Mouse (Mus musculus): ENCODE results near the gene Epb41. TPM values are rescaled to one million over a fixed set of nuclear protein-coding genes. Genes with fewer than 3 reads are reported as not detected.

Gene Epb41
- polyA plus RNA-seq, 1 experiment from 2014 or later, result 173 TPM

DNA sequence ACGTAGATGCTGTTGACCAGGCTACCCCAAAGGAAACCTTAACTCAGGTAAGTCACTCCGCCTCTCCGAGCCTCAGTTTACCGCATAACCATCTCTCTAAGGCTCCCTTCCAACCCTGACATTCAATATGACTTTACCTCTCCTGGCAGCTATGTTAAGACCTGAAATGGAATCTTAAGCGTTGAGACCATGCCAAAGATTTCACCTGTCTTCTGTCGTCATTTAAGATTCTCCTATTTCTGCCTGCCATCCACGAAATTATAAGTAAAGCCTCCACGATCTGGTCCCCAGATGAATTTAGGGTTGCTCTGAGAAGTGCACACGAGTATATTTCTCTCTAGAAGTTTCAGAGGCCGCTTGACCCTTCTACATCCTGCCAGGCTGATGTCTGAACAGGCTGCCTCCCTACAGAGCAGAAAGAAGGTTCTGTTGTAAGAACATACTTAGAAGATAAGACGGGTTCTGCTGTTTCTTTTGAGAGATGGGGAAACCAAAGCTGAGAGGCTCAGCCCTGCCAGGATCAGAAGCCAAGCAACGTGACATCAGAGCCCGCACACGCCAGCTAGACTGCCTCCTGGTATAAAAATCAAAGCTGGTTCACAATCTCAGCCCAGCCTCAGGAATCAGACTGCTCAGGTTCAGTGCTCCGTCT is 25.4 kb downstream of the Epb41 start:
- 8% methylated on average over 15 of the region's 15 CpGs for WGBS
- H3K27ac ChIP-seq, result peak overlapping the region; percentile 99
- peaks cover 57% of the 10 kb centered on the region for H3K4me1 ChIP-seq (replicated peaks)
- H3K36me3 ChIP-seq, result no peaks in the 10 kb centered on the region
- peak; percentile 14 for DNase-seq (ENCODE audit: low spot score)
- peak overlapping the region; percentile 97 for H3K4me3 ChIP-seq
- no peaks in the 10 kb centered on the region for H3K9me3 ChIP-seq
- peaks cover 12% of the 10 kb centered on the region; the same call in 1 of the 2 replicates for H3K27me3 ChIP-seq (ENCODE audit: insufficient read depth, poor library complexity, severe bottlenecking)

DNA sequence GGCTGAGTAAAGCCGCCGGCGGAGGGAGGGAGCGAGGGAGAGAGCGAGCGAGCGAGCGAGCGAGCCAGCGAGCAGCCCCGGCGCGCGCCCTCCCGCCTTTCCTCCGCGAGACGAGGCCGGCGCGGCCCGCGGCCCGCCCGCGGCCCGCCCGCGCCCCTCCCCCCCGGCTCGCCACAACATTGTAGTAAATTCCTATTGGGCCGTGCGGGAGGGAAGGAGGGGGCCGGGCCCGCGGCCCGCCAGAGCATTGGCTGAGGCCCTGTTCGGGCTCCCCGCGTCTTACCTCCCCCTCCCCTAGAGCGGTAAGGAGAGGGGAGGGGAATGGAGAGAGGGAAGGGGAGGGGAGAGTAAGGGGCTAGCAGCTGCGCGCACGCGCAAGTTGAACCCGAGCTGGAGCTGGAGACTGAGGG is 26.1 kb downstream of the Epb41 start:
- Histone ChIP-seq H3K27ac (peak overlapping the region; percentile 99), H3K27me3 (ENCODE audit: insufficient read depth, poor library complexity, severe bottlenecking) (peaks cover 12% of the 10 kb centered on the region; the same call in 1 of the 2 replicates), H3K9me3 (no peaks in the 10 kb centered on the region), H3K36me3 (no peaks in the 10 kb centered on the region), H3K4me3 (peak overlapping the region; percentile 97), H3K4me1 (replicated peaks) (peaks cover 57% of the 10 kb centered on the region)
- peak; percentile 95 for DNase-seq (ENCODE audit: low spot score)
- 2% methylated on average over 44 of the region's 46 CpGs for WGBS

DNA sequence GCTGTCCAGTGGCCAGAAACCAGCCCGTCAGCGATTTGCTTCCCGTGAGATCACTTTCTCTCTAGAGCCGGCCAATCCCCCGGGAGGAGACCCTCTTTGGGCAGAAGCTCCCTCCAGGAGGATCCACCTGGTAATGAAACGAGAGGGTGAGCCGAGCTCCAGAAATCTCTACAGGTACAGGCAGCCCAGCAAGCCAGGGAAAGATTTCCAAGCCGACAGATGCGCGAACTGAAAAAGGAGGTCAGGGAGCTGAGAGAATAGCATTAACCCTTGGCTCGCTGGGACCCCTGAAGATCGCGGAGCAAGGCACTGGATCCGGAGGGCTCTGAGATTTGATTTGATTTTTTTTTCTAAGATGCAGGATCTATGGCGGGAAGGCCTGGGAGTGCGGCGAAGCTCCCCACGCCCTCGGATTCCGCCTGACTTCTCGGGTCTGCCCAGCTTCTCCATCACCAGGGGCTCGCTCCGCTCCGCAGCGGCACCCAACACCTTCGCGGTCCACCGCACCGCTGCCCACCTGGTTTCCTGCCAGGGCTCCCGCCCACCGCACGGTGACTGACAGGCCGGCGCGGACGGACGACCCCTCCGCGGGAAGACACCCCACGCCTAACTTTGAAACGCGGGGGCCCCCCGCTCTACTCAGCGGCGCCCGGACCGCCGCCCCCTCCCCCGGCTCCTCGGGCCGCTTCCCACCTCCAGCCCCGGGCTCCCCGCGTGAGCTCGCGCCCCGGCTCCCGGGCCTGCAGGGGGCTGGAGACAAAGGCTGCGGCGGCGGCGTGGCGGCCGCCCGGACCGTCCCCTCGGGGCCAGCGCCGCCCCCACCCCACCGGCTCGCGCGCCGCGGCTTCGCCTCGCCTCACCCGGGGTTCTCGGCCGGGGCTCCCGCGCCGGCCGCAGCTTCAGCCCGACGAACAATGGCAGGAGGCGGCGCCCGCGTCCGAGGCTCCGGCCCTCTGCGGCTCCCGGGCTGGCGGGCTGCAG is 26.8 kb downstream of the Epb41 start:
- peak; percentile 72 for DNase-seq (ENCODE audit: low spot score)
- Histone ChIP-seq H3K27me3 (ENCODE audit: insufficient read depth, poor library complexity, severe bottlenecking) (peaks cover 12% of the 10 kb centered on the region; the same call in 1 of the 2 replicates), H3K36me3 (no peaks in the 10 kb centered on the region), H3K27ac (peak overlapping the region; percentile 99), H3K4me3 (peak overlapping the region; percentile 97), H3K4me1 (replicated peaks) (peaks cover 57% of the 10 kb centered on the region), H3K9me3 (no peaks in the 10 kb centered on the region)
- WGBS, result under 1% methylated on average over 94 of the region's 95 CpGs

DNA sequence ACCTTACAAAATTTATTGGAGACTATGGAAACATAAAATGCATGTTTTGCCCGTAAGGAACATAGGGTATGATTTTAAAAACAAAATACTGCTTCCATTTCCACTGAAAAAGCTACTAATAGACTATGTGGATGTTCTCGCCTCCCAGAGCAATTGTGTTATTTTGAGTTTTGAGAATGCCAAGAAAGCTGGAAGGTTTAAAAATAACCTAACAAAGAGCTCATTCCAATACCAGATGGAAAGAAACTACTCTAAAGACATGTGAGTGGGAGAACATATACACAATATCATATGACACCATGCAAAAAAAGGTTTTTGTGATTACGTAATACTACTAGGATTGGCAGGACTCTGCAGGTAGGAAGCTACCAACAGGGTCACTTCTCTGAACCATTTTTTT is 31.4 kb downstream of the Epb41 start:
- H3K4me1 ChIP-seq (replicated peaks), result peaks cover 48% of the 10 kb centered on the region
- 96% methylated on average over 3 of the region's 3 CpGs for WGBS
- DNase-seq (ENCODE audit: low spot score), result no peak

DNA sequence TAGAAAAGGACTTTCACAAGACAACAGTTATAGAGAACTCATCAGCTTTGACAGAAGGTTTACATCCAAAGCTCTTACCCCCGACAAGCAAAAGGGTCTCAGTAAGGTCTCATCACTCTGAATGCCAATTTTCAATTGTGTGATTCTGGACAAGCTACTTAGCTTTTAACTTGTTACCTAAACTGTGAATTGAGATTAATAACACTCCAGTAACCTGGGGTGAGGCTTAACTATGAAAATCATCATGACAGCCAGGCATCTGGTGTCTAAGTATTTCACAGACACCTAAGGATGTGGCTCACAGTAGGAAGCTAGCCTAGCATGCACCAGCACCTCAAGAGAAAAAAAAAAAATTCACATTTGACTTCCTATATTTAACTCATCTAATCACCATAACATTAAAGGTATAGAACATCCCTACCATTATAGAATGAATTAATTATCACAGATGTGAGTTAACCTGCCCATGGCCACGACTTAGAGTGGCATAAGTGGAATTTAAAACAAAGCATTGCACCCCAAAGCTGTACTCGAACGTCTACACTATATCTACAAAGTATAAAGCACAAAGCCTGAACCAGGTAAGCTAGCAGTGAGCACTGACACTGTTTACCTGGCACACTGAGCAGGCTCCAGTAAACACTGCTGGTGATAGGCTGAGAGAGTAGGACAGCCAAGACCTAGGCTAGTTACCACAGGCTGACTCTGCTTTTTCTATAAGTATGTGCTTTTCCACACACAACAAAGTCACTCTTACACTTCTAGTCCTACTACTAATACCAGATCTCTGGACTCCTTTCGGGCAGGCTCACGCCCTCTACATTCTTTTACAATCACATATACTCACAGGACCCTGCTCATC is 33.4 kb downstream of the Epb41 start:
- WGBS, result 87% methylated on average over 6 of the region's 6 CpGs
- Histone ChIP-seq H3K4me3 (no peak overlapping the region), H3K27me3 (ENCODE audit: insufficient read depth, poor library complexity, severe bottlenecking) (no peaks in the 10 kb centered on the region), H3K36me3 (peaks cover 10% of the 10 kb centered on the region; the same call in 1 of the 2 replicates), H3K27ac (no peak overlapping the region), H3K9me3 (no peaks in the 10 kb centered on the region), H3K4me1 (replicated peaks) (peaks cover 47% of the 10 kb centered on the region)
- DNase-seq (ENCODE audit: low spot score), result no peak

More for the DNA sequence above, 31.4 kb downstream of the Epb41 start:
- H3K36me3 ChIP-seq, result peaks cover 10% of the 10 kb centered on the region; the same call in 1 of the 2 replicates
- no peak overlapping the region for H3K4me3 ChIP-seq
- H3K27me3 ChIP-seq (ENCODE audit: insufficient read depth, poor library complexity, severe bottlenecking), result no peaks in the 10 kb centered on the region
- no peak overlapping the region for H3K27ac ChIP-seq
- H3K9me3 ChIP-seq, result no peaks in the 10 kb centered on the region

DNA sequence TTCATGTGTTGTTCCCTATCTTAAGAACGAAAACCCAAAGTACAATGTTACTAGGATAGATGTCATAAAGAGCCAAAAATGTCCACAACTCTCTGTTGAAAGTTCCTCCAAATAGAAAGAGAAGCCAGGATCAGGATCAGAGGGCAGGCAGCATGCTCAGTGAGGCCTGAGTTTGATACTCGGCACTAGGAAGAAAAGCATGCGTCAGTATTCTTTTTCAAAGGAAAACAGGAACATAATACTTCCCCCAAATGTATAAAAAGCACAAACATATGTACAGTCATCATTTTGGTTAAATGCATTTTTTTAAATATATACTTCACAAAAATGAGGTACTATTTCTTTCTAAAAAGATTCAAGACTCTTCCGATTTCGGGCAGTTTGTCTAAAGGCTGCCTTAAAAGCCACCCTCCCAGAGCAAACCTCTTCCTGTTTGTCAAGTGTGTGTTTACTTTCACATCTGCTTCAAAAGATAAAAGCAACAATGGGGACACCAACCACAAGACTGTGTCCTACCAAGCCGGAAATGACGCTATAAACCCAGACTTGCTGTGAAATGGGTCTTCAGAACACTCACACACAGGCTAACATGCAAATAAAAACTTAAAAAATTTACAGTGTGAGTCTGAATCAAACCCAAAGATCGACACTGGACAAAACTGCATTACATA is 35.0 kb downstream of the Epb41 start:
- Histone ChIP-seq H3K27ac (peak overlapping the region; percentile 24; the same call in 1 of the 2 replicates), H3K4me3 (no peak overlapping the region), H3K9me3 (no peaks in the 10 kb centered on the region), H3K4me1 (replicated peaks) (peaks cover 50% of the 10 kb centered on the region), H3K36me3 (peaks cover 16% of the 10 kb centered on the region; the same call in 1 of the 2 replicates), H3K27me3 (ENCODE audit: insufficient read depth, poor library complexity, severe bottlenecking) (no peaks in the 10 kb centered on the region)
- DNase-seq (ENCODE audit: low spot score), result no peak
- 89% methylated on average over 8 of the region's 8 CpGs for WGBS

DNA sequence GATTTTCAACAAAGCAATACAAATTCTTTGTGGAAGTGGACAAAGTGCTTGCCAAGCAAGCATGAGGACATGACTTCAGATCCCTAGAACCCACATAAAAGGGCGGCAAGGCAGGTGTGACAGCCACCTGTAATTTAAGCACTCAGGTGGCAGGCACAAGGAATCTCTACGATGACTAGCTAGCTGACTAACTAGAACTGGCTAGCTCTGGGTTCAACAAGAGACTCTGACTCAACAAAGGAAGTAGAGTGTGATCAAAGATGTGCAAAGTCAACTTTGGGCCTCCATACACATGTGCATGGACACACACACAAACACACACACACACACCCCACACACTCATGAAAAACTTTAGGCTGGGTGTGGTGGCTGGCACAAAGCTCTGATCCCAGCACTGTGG is 35.6 kb downstream of the Epb41 start:
- WGBS, result 89% methylated on average over 2 of the region's 2 CpGs
- Histone ChIP-seq H3K9me3 (no peaks in the 10 kb centered on the region), H3K4me1 (replicated peaks) (peaks cover 54% of the 10 kb centered on the region), H3K4me3 (no peak overlapping the region), H3K36me3 (peaks cover 16% of the 10 kb centered on the region; the same call in 1 of the 2 replicates), H3K27ac (peak overlapping the region; percentile 24; the same call in 1 of the 2 replicates), H3K27me3 (ENCODE audit: insufficient read depth, poor library complexity, severe bottlenecking) (no peaks in the 10 kb centered on the region)
- DNase-seq (ENCODE audit: low spot score), result no peak

DNA sequence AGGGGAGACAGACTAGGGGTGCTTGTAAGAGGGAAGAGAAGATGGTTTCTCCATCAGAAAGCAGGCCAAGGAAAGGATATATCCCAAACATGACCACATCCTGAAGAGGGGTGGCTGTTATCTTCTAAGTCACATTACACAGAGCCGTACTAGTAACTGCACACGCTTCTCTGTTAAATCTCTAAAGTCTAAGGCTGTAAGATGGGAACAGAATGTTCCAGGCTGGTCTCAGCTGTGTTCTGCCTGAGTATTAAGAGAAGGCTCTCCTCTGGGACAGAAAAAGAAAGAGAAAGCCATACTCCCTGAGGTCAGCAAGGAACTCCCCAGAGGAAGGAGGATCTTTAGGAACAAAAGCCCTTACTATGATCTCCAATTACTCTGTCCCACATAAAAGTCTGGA is 36.3 kb downstream of the Epb41 start:
- Histone ChIP-seq H3K36me3 (peaks cover 16% of the 10 kb centered on the region; the same call in 1 of the 2 replicates), H3K9me3 (no peaks in the 10 kb centered on the region), H3K4me1 (replicated peaks) (peaks cover 60% of the 10 kb centered on the region), H3K4me3 (no peak overlapping the region), H3K27me3 (ENCODE audit: insufficient read depth, poor library complexity, severe bottlenecking) (no peaks in the 10 kb centered on the region), H3K27ac (peak overlapping the region; percentile 45; the same call in 1 of the 2 replicates)
- DNase-seq (ENCODE audit: low spot score), result no peak
- WGBS, result 83% methylated on average over 2 of the region's 2 CpGs

DNA sequence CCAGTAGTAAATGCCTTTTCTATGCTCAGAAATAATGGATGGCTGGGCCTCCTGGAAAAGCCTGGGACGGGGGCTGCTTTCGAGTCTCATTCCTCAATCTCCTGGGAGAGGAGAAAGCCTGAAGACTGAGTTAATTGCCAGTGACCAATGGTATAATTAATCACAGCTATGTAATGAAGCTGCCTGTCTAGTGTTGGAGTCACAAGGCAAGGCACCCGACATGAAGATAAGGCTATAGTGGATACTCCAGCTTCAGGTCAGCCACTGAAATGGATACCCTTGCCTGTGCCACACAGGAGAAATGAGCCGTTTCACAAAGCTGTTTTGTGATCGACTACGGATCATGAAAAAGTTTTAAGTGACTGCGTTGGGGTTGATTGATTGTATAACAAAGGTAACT is 37.1 kb downstream of the Epb41 start:
- no peak for DNase-seq (ENCODE audit: low spot score)
- H3K4me3 ChIP-seq, result no peak overlapping the region
- H3K9me3 ChIP-seq, result no peaks in the 10 kb centered on the region
- H3K27ac ChIP-seq, result peak overlapping the region; percentile 45; the same call in 1 of the 2 replicates
- no peaks in the 10 kb centered on the region for H3K27me3 ChIP-seq (ENCODE audit: insufficient read depth, poor library complexity, severe bottlenecking)
- H3K36me3 ChIP-seq, result peaks cover 20% of the 10 kb centered on the region; the same call in 1 of the 2 replicates
- H3K4me1 ChIP-seq (replicated peaks), result peaks cover 65% of the 10 kb centered on the region
- WGBS, result 61% methylated on average over 7 of the region's 7 CpGs

DNA sequence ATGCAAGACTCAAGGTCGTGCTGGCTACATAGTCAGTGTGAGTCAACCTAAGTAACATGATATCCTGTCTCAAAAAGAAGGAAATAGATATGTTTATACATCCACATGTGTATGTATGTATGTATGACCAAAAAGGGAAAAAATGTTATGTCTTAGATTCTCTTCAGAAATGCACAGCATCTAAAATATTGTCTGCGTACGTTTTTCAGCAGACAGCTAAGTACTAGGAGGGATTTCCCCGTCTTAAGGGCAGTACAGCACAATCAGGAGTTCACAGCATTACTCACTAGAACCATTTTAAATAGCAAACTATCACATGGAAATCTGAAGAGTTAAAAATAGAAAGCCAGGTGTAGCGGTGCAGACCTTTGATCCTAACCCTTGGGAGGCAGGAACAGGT is 38.0 kb downstream of the Epb41 start:
- Histone ChIP-seq H3K4me3 (no peak overlapping the region), H3K27me3 (ENCODE audit: insufficient read depth, poor library complexity, severe bottlenecking) (no peaks in the 10 kb centered on the region), H3K27ac (no peak overlapping the region), H3K4me1 (replicated peaks) (peaks cover 67% of the 10 kb centered on the region), H3K36me3 (peaks cover 20% of the 10 kb centered on the region; the same call in 1 of the 2 replicates), H3K9me3 (no peaks in the 10 kb centered on the region)
- 91% methylated on average over 5 of the region's 5 CpGs for WGBS
- no peak for DNase-seq (ENCODE audit: low spot score)

DNA sequence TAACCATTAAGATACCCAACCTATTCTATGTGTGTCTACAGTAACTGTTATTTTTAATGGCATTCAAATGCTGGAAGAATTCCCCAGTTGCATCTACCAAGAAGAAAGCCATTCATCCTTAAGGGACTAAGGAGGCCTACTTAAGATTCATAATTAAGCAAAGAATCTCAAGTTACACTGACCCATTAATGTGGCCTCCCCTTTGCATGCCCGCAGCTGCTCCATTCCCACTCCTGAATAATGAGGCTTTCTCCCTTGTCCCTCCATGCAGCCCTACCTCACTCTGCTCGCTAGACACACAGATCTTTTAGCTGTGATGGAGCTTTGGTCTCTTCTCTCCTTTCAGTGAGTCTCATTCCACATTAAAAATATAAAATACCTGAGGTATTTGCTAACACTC is 40.9 kb downstream of the Epb41 start:
- peaks cover 12% of the 10 kb centered on the region; the same call in 1 of the 2 replicates for H3K36me3 ChIP-seq
- H3K4me3 ChIP-seq, result no peak overlapping the region
- peak overlapping the region; percentile 68; the same call in 1 of the 2 replicates for H3K27ac ChIP-seq
- H3K4me1 ChIP-seq (replicated peaks), result peaks cover 76% of the 10 kb centered on the region
- WGBS, result 43% methylated on average over 2 of the region's 2 CpGs
- DNase-seq (ENCODE audit: low spot score), result no peak
- H3K9me3 ChIP-seq, result no peaks in the 10 kb centered on the region
- H3K27me3 ChIP-seq (ENCODE audit: insufficient read depth, poor library complexity, severe bottlenecking), result no peaks in the 10 kb centered on the region

Data from hindbrain, embryonic 10.5 days (tissue).